Mouse (Mus musculus) bone marrow, adult 2 months (tissue): ENCODE results near the gene Fbxw21.

Experiments used
- CTCF ChIP-seq: fragments of 200-500 bp; IDR thresholded peaks from 2 replicates; pipeline ENCODE4 v1.5.1; 2011; ENCODE audit warnings: low read length, control low read depth; ENCODE audit not compliant: control insufficient read depth, insufficient read depth
- POLR2A ChIP-seq: fragments of 200-500 bp; IDR thresholded peaks from 2 replicates; pipeline ENCODE4 v1.6.1; 2011; ENCODE audit warnings: low read depth, mild to moderate bottlenecking, control low read depth, low read length, borderline replicate concordance; ENCODE audit not compliant: control insufficient read depth

- TF ChIP-seq CTCF (no peak), POLR2A (no peak)
Observed at GRCm38 (mm10) chr9:109103250-109103649, 58.6 kb downstream of the Fbxw21 start.
